Mouse (Mus musculus): Measurements from ENCODE around the gene Il11ra1.
A peak's percentile ranks its signal among the peaks of the same experiment; 100 is the strongest.
"Not testable (repeated sequence)": the region's sequence is repeated elsewhere in the genome, so short reads cannot be mapped to it uniquely, and the experiment has no call there.

The Il11ra1 gene

GRCm38 (mm10) chr4:41754797-41755337 lies 55.1 kb downstream of the Il11ra1 start, which contains the start of gene Galt:
TSS of gene Galt (plus strand) at chr4:41755228.
- DNase-seq (ENCODE audit: low read depth, low spot score) = no peak

- DNase-seq (ENCODE audit: low read depth, low spot score) = peak; percentile 83
Observed at GRCm38 (mm10) chr4:41755338-41756305, 55.8 kb downstream of the Il11ra1 start, which contains the start of gene Sigmar1. TSS of gene Sigmar1 (minus strand) at chr4:41756157.

GRCm38 (mm10) chr4:41756440-41756839 lies 56.7 kb downstream of the Il11ra1 start:
- DNase-seq (ENCODE audit: low read depth, low spot score) = no peak

GRCm38 (mm10) chr4:41757321-41757720 lies 57.5 kb downstream of the Il11ra1 start:
- DNase-seq (ENCODE audit: low read depth, low spot score) = no peak

GRCm38 (mm10) chr4:41758021-41758420 lies 58.2 kb downstream of the Il11ra1 start:
- DNase-seq (ENCODE audit: low read depth, low spot score) = no peak

- DNase-seq (ENCODE audit: low read depth, low spot score) = no peak
Observed at GRCm38 (mm10) chr4:41758701-41759100, 58.9 kb downstream of the Il11ra1 start.

GRCm38 (mm10) chr4:41759206-41759605 lies 59.4 kb downstream of the Il11ra1 start:
- no peak for DNase-seq (ENCODE audit: low read depth, low spot score)

- no peak for DNase-seq (ENCODE audit: low read depth, low spot score)
Observed at GRCm38 (mm10) chr4:41759656-41760287, 60.0 kb downstream of the Il11ra1 start.

- DNase-seq (ENCODE audit: low read depth, low spot score) = peak; percentile 81
Observed at GRCm38 (mm10) chr4:41760288-41760721, 60.5 kb downstream of the Il11ra1 start.

GRCm38 (mm10) chr4:41760911-41761310 lies 61.1 kb downstream of the Il11ra1 start:
- no peak for DNase-seq (ENCODE audit: low read depth, low spot score)

GRCm38 (mm10) chr4:41761680-41762079 lies 61.9 kb downstream of the Il11ra1 start:
- no peak for DNase-seq (ENCODE audit: low read depth, low spot score)

GRCm38 (mm10) chr4:41762099-41762687 lies 62.4 kb downstream of the Il11ra1 start:
- DNase-seq (ENCODE audit: low read depth, low spot score) = peak; percentile 51

- DNase-seq (ENCODE audit: low read depth, low spot score) = not testable (repeated sequence)
Observed at GRCm38 (mm10) chr4:41762688-41763114, 62.9 kb downstream of the Il11ra1 start.

GRCm38 (mm10) chr4:41763176-41763575 lies 63.4 kb downstream of the Il11ra1 start:
- not testable (repeated sequence) for DNase-seq (ENCODE audit: low read depth, low spot score)

- DNase-seq (ENCODE audit: low read depth, low spot score) = not testable (repeated sequence)
Observed at GRCm38 (mm10) chr4:41767301-41767700, 67.5 kb downstream of the Il11ra1 start.

- not testable (repeated sequence) for DNase-seq (ENCODE audit: low read depth, low spot score)
Observed at GRCm38 (mm10) chr4:41772946-41773345, 73.2 kb downstream of the Il11ra1 start.

- not testable (repeated sequence) for DNase-seq (ENCODE audit: low read depth, low spot score)
Observed at GRCm38 (mm10) chr4:41773502-41773901, 73.7 kb downstream of the Il11ra1 start.

- peak; percentile 67 for DNase-seq (ENCODE audit: low read depth, low spot score)
Observed at GRCm38 (mm10) chr4:41774002-41774401, 74.2 kb downstream of the Il11ra1 start, which contains the start of gene Ccl27a. TSS of gene Ccl27a (minus strand) at chr4:41774247.

GRCm38 (mm10) chr4:41774506-41774905 lies 74.7 kb downstream of the Il11ra1 start:
- not testable (repeated sequence) for DNase-seq (ENCODE audit: low read depth, low spot score)

- DNase-seq (ENCODE audit: low read depth, low spot score) = not testable (repeated sequence)
Observed at GRCm38 (mm10) chr4:41775840-41776239, 76.1 kb downstream of the Il11ra1 start.

- not testable (repeated sequence) for DNase-seq (ENCODE audit: low read depth, low spot score)
Observed at GRCm38 (mm10) chr4:41781271-41781670, 81.5 kb downstream of the Il11ra1 start.
